Mouse (Mus musculus) brain, adult 2 months (tissue): ENCODE results near the gene Lbhd1.
A peak's percentile ranks its signal among the peaks of the same experiment; 100 is the strongest.
"Not testable (repeated sequence)": the region's sequence is repeated elsewhere in the genome, so short reads cannot be mapped to it uniquely, and the experiment has no call there.

Experiments
- DNase-seq: peaks from one replicate; pipeline ENCODE4 v3.0.0; 2011; ENCODE audit warnings: low read depth, low spot score

Gene Lbhd1

GRCm38 (mm10) chr19:8871267-8872186, 12.0 kb upstream of the Lbhd1 start, which contains the start of gene Ubxn1:
Gene Ubxn1 (plus strand): TSS chr19:8871496.
- DNase-seq, result peak; percentile 99

- DNase-seq, result no peak
Observed at GRCm38 (mm10) chr19:8872266-8872840, 11.2 kb upstream of the Lbhd1 start.

GRCm38 (mm10) chr19:8875031-8875430, 8.5 kb upstream of the Lbhd1 start:
- no peak for DNase-seq

GRCm38 (mm10) chr19:8880311-8881033, 3.1 kb upstream of the Lbhd1 start, which contains the start of gene Uqcc3:
Gene Uqcc3 (minus strand): TSS chr19:8880923.
- peak; percentile 94 for DNase-seq

- DNase-seq, result no peak
Observed at GRCm38 (mm10) chr19:8881034-8881392, 2.5 kb upstream of the Lbhd1 start.

- DNase-seq, result no peak
Observed at GRCm38 (mm10) chr19:8886916-8887584, 3.5 kb downstream of the Lbhd1 start.

GRCm38 (mm10) chr19:8887585-8888463, 4.3 kb downstream of the Lbhd1 start:
- no peak for DNase-seq

- DNase-seq, result peak; percentile 99
Observed at GRCm38 (mm10) chr19:8888511-8889385, 5.2 kb downstream of the Lbhd1 start, which contains the start of the genes 1810009A15Rik and Gm49416. Gene 1810009A15Rik (plus strand): TSS chr19:8888853. Gene Gm49416 (plus strand): TSS chr19:8888926.

- peak; percentile 96 for DNase-seq
Observed at GRCm38 (mm10) chr19:8892829-8893766, 9.6 kb downstream of the Lbhd1 start, which contains the start of gene Ints5. Gene Ints5 (plus strand): TSS chr19:8893005.

- DNase-seq, result no peak
Observed at GRCm38 (mm10) chr19:8895397-8895960, 11.9 kb downstream of the Lbhd1 start.

- not testable (repeated sequence) for DNase-seq
Observed at GRCm38 (mm10) chr19:8896231-8896630, 12.7 kb downstream of the Lbhd1 start.

- DNase-seq, result peak; percentile 58
Observed at GRCm38 (mm10) chr19:8897211-8897864, 13.8 kb downstream of the Lbhd1 start.

- DNase-seq, result peak; percentile 98
Observed at GRCm38 (mm10) chr19:8897865-8898495, 14.4 kb downstream of the Lbhd1 start, which contains the start of gene Ganab. Gene Ganab (plus strand): TSS chr19:8898071.

GRCm38 (mm10) chr19:8898576-8898975, 15.0 kb downstream of the Lbhd1 start:
- no peak for DNase-seq

GRCm38 (mm10) chr19:8899079-8899478, 15.5 kb downstream of the Lbhd1 start:
- DNase-seq, result no peak

- no peak for DNase-seq
Observed at GRCm38 (mm10) chr19:8903412-8903811, 19.9 kb downstream of the Lbhd1 start.

GRCm38 (mm10) chr19:8908531-8908930, 25.0 kb downstream of the Lbhd1 start:
- DNase-seq, result no peak
